Mouse (Mus musculus) liver, embryonic 15.5 days (tissue): ENCODE measurements at regions not wholly inside any gene's neighbourhood (a gene's known extent, or its start where the extent isn't known, plus 50 kb on each side); places are given as distances from the start of the nearest gene placed in this dataset.

Experiments
- ATAC-seq: fragments of 200-750 bp; cut with Nextera tagmentation; 2 replicates; pipeline ENCODE4 v1.8.0; 2017; ENCODE audit warnings: moderate number of reproducible peaks, mild to moderate bottlenecking, moderate library complexity; ENCODE audit not compliant: insufficient read depth
- H3K27ac ChIP-seq: fragments of 300-500 bp; sonication (generic); replicated peaks from 2 replicates; pipeline ENCODE4 v1.5.1; 2015; ENCODE audit warnings: mild to moderate bottlenecking, inconsistent platforms
- H3K27me3 ChIP-seq: fragments of 300-500 bp; sonication (generic); 2 replicates; pipeline ENCODE4 v1.6.1; 2015; ENCODE audit warnings: mild to moderate bottlenecking, inconsistent platforms
- H3K36me3 ChIP-seq: fragments of 300-500 bp; sonication (generic); replicated peaks from 2 replicates; pipeline ENCODE4 v1.6.1; 2015; ENCODE audit warnings: moderate library complexity, mild to moderate bottlenecking, inconsistent platforms
- H3K4me1 ChIP-seq: fragments of 300-500 bp; sonication (generic); replicated peaks from 2 replicates; pipeline ENCODE4 v1.6.1; 2015; ENCODE audit warnings: inconsistent platforms
- H3K4me2 ChIP-seq: fragments of 300-500 bp; sonication (generic); 2 replicates; pipeline ENCODE4 v1.6.1; 2015; ENCODE audit warnings: moderate library complexity, mild to moderate bottlenecking, inconsistent platforms
- H3K4me3 ChIP-seq: fragments of 300-500 bp; sonication (generic); replicated peaks from 2 replicates; pipeline ENCODE4 v1.5.1; 2015; ENCODE audit warnings: mild to moderate bottlenecking, inconsistent platforms
- H3K9ac ChIP-seq: fragments of 300-500 bp; sonication (generic); 2 replicates; pipeline ENCODE4 v1.6.1; 2015; ENCODE audit warnings: moderate library complexity, mild to moderate bottlenecking, inconsistent platforms
- H3K9me3 ChIP-seq: fragments of 300-500 bp; sonication (generic); replicated peaks from 2 replicates; pipeline ENCODE4 v1.6.1; 2016; ENCODE audit warnings: inconsistent platforms
- WGBS: fragments of 180-500 bp; shearing (Covaris S2); methylation state at CpG from one replicate; pipeline ENCODE4 v1.1.7; 2015; ENCODE audit warnings: mixed read lengths; ENCODE audit not compliant: insufficient replicate concordance; 5-methylcytosine and 5-hydroxymethylcytosine counted together

GRCm38 (mm10) chr11:17768345-17768759 lies 185.3 kb downstream of the Etaa1 start:
- ATAC-seq = no peak
- no peak overlapping the region for H3K9ac ChIP-seq

GRCm38 (mm10) chr11:17768837-17769466 lies 184.7 kb downstream of the Etaa1 start:
- no peak overlapping the region for H3K4me3 ChIP-seq
- 32% methylated on average over 4 of the region's 4 CpGs for WGBS
- H3K27me3 ChIP-seq = no peaks in the 10 kb centered on the region
- H3K9ac ChIP-seq = no peak overlapping the region
- no peak overlapping the region for H3K27ac ChIP-seq
- no peaks in the 10 kb centered on the region for H3K36me3 ChIP-seq
- ATAC-seq = no peak
- no peaks in the 10 kb centered on the region for H3K9me3 ChIP-seq
- H3K4me2 ChIP-seq = no peak overlapping the region
- H3K4me1 ChIP-seq = no peaks in the 10 kb centered on the region

More at GRCm38 (mm10) chr11:17768345-17768759, 185.3 kb downstream of the Etaa1 start:
- Histone ChIP-seq H3K27me3 (no peaks in the 10 kb centered on the region), H3K4me3 (no peak overlapping the region), H3K27ac (no peak overlapping the region), H3K36me3 (no peaks in the 10 kb centered on the region), H3K4me2 (no peak overlapping the region), H3K9me3 (no peaks in the 10 kb centered on the region), H3K4me1 (no peaks in the 10 kb centered on the region)

DNA sequence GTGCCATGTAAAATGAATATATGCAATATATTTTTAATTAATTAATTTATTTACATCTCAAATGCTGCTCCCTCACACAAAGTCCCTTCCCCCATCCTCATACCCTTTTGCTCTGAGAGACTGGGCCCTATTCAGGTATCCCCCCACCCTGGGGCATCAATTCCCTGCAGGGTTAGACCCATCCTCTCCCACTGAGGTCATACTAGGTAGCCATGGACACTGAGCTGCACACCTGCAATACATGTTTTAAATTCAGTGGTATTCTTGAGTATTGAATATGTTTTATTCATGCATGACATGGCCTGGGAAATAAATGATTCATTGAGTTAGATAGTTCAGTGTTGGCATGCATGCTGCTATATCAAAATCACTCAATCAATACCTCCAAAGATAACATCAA lies 156.0 kb downstream of the Etaa1 start:
- H3K9me3 ChIP-seq = no peaks in the 10 kb centered on the region
- no peaks in the 10 kb centered on the region for H3K27me3 ChIP-seq
- H3K9ac ChIP-seq = no peak overlapping the region
- no peak overlapping the region for H3K27ac ChIP-seq
- H3K4me1 ChIP-seq = no peaks in the 10 kb centered on the region
- ATAC-seq = no peak
- H3K4me2 ChIP-seq = no peak overlapping the region
- H3K36me3 ChIP-seq = no peaks in the 10 kb centered on the region
- H3K4me3 ChIP-seq = no peak overlapping the region

- H3K27ac ChIP-seq = no peak overlapping the region
- no peaks in the 10 kb centered on the region for H3K36me3 ChIP-seq
- 46% methylated on average over 3 of the region's 3 CpGs for WGBS
- H3K9me3 ChIP-seq = no peaks in the 10 kb centered on the region
- no peak overlapping the region for H3K4me3 ChIP-seq
- ATAC-seq = no peak
- no peak overlapping the region for H3K4me2 ChIP-seq
- H3K27me3 ChIP-seq = no peaks in the 10 kb centered on the region
- no peaks in the 10 kb centered on the region for H3K4me1 ChIP-seq
- no peak overlapping the region for H3K9ac ChIP-seq
Measured at GRCm38 (mm10) chr11:17807851-17808250, 145.8 kb downstream of the Etaa1 start.

DNA sequence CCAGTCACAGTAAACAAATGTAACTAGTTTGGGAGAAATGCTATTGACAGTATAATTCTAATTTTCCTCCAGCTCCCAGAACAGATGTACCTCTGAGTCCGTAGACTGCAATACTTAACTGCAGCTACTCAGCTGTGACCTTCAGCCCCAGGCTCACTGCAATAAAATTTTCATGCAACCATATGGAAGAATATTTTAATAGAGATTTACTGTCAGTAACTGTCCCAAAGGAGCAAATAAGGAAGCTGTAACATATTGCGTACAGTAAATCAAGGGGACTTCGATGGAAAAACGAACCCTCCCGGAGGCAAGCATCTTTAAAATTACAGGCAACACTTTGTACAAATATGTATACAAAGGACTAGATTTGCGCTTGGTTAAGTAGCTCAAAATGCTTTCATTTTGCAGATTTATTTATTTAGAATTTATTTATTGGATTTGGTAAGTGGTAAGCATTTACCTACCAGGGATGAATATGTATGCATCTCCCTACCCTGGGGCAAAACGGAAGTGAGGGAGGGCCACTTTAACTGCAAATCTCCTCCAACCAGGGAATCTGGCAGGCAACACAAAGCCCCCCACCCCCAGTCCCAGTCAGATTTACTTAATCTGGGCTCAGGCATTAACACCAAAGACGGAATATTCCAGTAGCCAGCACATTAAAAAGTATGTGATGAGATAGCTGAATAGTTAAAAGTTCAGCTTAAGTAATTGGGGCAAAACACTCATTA lies 141.7 kb downstream of the Etaa1 start:
- H3K27me3 ChIP-seq = no peaks in the 10 kb centered on the region
- H3K36me3 ChIP-seq = no peaks in the 10 kb centered on the region
- H3K9me3 ChIP-seq = no peaks in the 10 kb centered on the region
- no peak overlapping the region for H3K4me2 ChIP-seq
- WGBS = 70% methylated on average over 8 of the region's 8 CpGs
- H3K9ac ChIP-seq = no peak overlapping the region
- ATAC-seq = no peak
- H3K4me3 ChIP-seq = no peak overlapping the region
- no peak overlapping the region for H3K27ac ChIP-seq
- H3K4me1 ChIP-seq = no peaks in the 10 kb centered on the region

DNA sequence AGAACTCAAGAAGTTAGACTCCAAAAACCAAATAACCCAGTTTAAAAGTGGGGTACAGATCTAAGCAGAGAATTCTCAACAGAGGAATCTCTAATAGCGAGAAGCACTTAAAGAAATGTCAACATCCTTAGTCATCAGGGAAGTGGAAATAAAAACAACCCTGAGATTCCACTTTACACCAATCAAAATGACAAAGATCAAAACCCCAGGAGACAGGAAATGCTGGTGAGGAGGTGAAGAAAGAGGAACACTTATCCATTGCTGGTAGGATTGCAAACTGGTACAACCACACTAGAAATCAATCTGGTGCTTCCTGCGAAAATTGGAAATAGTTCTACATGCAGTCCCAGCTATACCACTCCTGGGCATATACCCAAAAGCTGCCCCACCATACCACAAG lies 111.0 kb downstream of the Etaa1 start:
- no peak overlapping the region for H3K27ac ChIP-seq
- H3K4me1 ChIP-seq = no peaks in the 10 kb centered on the region
- WGBS = 45% methylated on average over 2 of the region's 2 CpGs
- H3K9me3 ChIP-seq = no peaks in the 10 kb centered on the region
- no peaks in the 10 kb centered on the region for H3K27me3 ChIP-seq
- no peak overlapping the region for H3K4me3 ChIP-seq
- no peaks in the 10 kb centered on the region for H3K36me3 ChIP-seq
- ATAC-seq = no peak
- no peak overlapping the region for H3K4me2 ChIP-seq
- no peak overlapping the region for H3K9ac ChIP-seq

DNA sequence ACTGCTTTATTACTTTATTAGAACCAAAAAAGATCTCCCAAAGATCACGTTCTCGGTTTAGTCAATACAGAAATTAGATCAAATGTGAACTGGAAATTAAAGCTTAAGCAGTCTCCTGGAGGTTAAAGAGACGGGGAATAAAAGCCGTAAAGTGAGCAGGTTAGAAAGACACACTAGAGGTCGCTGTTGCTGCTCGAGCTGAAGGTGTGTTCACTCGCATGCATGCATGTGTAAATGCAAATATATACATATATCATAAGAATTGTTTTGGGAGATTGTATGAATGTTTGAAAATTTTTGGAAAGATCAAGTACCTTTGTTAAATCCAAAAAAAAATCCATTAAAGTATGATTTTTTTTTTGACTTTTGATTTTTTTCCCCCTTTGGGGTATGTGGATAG lies 101.3 kb downstream of the Etaa1 start:
- no peak overlapping the region for H3K9ac ChIP-seq
- H3K9me3 ChIP-seq = no peaks in the 10 kb centered on the region
- 25% methylated on average over 7 of the region's 7 CpGs for WGBS
- H3K27me3 ChIP-seq = no peaks in the 10 kb centered on the region
- ATAC-seq = no peak
- no peaks in the 10 kb centered on the region for H3K36me3 ChIP-seq
- no peak overlapping the region for H3K4me2 ChIP-seq
- no peak overlapping the region for H3K4me3 ChIP-seq
- no peaks in the 10 kb centered on the region for H3K4me1 ChIP-seq
- H3K27ac ChIP-seq = no peak overlapping the region

DNA sequence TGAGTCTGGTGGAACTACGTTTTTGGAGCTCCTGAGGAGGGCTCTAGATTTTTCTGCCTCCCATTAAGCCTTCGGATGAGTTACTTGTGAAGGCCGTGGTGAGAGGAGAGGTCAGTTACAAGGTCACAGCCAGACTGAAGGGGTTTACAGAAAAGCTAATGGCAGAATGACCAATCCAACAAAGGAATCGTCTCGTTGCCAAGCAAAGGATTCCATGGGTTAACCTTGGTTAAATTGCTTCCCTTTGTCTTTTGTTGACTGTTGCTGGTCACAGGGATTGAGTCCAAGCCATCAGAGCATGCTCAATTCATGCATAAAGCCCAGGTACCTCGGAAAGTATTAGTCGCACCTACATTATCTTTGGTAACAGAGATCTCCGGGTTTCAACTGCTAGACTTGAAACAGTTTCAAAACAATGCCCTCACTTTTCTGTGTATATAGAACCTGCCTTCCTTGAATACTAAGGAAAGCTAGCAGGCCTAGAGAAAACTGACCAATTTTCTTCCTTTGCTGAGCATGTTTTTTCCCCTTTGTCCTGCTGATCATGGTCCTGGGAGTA lies 100.3 kb downstream of the Etaa1 start:
- no peak overlapping the region for H3K4me3 ChIP-seq
- no peaks in the 10 kb centered on the region for H3K4me1 ChIP-seq
- no peak overlapping the region for H3K27ac ChIP-seq
- H3K9ac ChIP-seq = no peak overlapping the region
- no peaks in the 10 kb centered on the region for H3K36me3 ChIP-seq
- H3K9me3 ChIP-seq = no peaks in the 10 kb centered on the region
- H3K27me3 ChIP-seq = no peaks in the 10 kb centered on the region
- 66% methylated on average over 8 of the region's 8 CpGs for WGBS
- H3K4me2 ChIP-seq = no peak overlapping the region
- no peak for ATAC-seq

DNA sequence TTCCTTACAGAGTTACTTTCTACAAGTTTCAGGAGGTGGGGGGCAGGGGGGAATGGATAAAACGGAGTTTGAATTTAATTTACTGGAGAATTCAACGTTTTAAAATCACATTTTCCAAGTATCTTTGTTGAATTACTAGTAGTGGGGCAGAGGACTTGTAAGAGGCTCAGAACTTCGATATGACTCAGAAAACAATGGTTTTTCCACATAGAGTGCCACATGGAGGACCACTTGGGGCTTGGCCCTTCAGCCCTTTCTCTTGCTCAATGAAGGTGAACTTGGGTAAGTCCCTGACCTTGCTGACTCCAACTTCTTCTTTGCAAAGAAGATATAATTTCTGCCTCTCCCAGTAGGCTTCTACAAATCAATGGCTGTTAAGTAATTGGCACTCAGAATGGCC lies 99.8 kb downstream of the Etaa1 start:
- H3K9ac ChIP-seq = no peak overlapping the region
- H3K27me3 ChIP-seq = no peaks in the 10 kb centered on the region
- WGBS = 47% methylated on average over 3 of the region's 3 CpGs
- no peaks in the 10 kb centered on the region for H3K36me3 ChIP-seq
- no peaks in the 10 kb centered on the region for H3K9me3 ChIP-seq
- H3K4me3 ChIP-seq = no peak overlapping the region
- no peak overlapping the region for H3K27ac ChIP-seq
- H3K4me2 ChIP-seq = no peak overlapping the region
- ATAC-seq = no peak
- no peaks in the 10 kb centered on the region for H3K4me1 ChIP-seq

DNA sequence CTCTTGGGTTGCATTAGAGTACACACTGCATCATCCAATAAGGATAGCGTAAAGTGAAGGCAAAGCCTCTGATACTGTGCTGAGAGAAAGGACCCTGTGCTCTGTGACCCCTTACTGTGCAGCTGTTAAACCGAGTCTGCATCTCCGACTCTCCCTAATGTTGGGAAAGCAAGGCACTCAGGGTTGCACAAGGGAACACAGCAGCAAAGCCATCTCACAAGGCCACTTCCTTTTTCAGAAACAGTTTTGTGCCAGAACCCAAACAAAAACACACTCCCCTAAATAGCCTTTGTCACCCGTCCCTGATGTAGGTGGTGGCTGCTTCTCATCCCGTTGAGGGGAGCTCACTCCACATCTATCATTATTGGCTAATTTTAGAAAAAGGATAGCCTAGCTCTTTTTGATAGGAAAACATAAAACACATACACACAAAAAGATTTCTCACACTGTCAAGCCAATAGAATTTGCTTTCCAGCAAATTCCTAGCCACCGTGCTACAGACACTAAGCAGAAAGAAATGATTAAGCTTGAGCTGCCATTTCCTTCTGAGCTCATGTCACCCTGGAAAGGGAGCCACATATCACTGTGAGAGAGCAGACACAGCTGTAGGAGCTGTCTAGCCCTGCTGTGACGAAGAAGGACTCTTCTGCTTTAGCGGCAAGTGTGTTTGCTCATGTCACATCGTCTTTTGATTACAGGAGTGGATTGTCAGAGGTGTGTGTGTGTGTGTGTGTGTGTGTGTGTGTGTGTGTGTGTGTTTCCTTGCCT lies 94.1 kb downstream of the Etaa1 start:
- 28% methylated on average over 9 of the region's 9 CpGs for WGBS
- Histone ChIP-seq H3K9ac (no peak overlapping the region), H3K36me3 (no peaks in the 10 kb centered on the region), H3K4me2 (no peak overlapping the region), H3K4me3 (no peak overlapping the region), H3K27me3 (no peaks in the 10 kb centered on the region), H3K9me3 (no peaks in the 10 kb centered on the region), H3K27ac (no peak overlapping the region), H3K4me1 (no peaks in the 10 kb centered on the region)
- ATAC-seq = no peak

GRCm38 (mm10) chr11:17864833-17865397 lies 88.8 kb downstream of the Etaa1 start:
- ATAC-seq = no peak
- 12% methylated on average over 4 of the region's 4 CpGs for WGBS

More at GRCm38 (mm10) chr11:17864833-17865397, 88.8 kb downstream of the Etaa1 start:
- H3K9me3 ChIP-seq = no peaks in the 10 kb centered on the region
- H3K27me3 ChIP-seq = no peaks in the 10 kb centered on the region
- no peak overlapping the region for H3K4me2 ChIP-seq
- no peaks in the 10 kb centered on the region for H3K4me1 ChIP-seq
- H3K36me3 ChIP-seq = no peaks in the 10 kb centered on the region
- H3K4me3 ChIP-seq = no peak overlapping the region
- no peak overlapping the region for H3K9ac ChIP-seq
- H3K27ac ChIP-seq = no peak overlapping the region
